Mouse (Mus musculus) right cerebral cortex, adult 2 months (tissue): Measurements from ENCODE around the gene Lin52.

Experiments
- DNase-seq, 2 experiments: peaks; one replicate each; pipeline ENCODE4 v3.0.0; 2021 to 2022; ENCODE audit warnings: low spot score in 2 of 2

The Lin52 gene

DNA sequence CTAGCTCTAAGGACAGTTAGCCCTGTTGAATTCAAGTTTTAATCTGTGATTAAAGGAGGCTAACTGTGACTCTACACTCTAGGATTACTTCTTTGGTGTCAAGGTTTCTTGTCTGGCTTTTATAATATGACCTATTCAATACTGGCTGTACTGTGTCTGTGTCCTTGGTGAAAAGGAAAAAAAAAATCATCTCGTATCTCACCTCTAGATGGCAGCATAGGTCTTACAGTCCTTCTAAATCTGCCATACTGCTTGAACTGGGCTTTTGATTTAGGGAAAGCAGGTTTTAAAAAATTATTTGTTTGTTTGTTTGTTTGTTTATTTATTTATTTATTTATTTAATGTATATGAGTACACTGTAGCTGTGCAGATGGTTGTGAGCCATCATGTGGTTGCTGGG lies 17.5 kb downstream of the Lin52 start:
- DNase-seq, result peak in 1 of 2 experiments; percentile 10

DNA sequence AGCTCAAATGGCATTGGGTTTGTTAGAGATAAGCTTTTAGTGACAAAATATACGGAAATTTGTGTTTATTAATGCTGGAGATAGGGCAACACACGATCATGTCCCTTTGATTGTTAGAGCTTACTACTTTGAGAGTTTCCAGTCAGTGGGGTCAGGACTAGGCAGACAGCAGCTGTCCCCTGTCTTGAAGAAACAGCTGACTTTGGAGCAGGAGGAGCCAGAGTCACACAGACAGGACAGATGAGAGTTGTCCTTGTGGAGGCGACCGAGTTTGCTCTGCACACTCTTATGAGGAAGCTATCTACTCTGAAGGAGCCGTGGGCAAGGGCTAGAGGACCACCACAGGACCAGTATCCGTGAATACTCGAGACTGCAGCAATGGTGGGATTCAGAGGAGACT lies 27.7 kb downstream of the Lin52 start:
- DNase-seq, result no peak

DNA sequence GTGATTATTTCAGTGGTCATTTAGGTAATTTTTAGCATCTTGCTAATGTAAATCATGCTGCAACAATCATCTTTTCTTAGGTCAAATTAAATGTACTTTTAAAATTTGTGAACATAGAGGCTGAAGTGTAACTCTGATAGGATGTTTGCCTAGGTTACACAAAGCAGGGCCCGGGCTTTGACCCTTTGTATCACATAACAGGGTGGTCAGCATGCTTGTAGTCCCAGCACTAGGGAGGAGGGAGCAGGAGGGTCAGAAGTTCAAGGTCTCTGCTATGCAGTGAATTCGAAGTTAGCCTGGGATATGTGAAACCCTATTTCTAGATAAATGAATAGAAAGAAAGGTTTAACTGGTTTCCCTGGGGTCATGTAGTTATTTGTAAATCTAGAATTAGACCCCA lies 30.0 kb downstream of the Lin52 start:
- no peak for DNase-seq

DNA sequence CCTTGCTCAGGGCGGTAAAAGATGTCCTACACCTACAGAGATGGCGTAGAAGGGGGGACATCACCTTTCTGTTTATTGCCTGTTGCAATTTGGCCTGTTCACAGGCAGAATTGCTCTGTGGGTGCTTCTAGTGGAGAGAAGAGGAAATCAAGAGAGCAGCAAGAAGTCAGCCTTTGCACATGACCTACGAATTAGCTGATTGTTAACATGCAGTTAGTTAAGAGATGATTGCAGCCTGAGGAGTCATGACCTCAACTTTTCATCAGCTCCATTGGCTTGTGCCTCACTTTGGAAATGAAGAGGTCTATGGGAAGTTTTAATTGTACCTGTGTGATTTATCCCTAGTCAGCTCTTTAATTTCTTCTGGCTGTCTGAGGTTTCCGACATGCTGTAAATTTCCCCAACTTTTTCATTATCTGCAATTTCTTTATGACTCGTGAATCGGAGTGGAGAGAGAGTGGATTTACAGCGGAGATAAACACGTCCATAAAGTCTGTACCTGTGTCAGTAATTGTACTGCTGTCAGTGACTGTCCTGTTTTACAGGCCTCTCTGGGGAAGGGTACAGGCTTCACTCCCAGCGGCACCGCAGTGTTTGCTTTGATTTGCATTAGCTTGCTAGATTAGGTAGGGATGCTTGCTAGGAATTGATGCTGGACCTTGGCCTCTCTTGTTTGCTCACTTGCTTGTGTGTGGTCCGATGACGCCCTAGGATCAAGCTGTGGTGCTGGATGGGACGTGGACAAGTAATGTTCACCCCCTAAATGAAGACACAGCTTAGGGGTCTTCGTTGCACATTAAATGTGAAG lies 31.8 kb downstream of the Lin52 start:
- no peak for DNase-seq

DNA sequence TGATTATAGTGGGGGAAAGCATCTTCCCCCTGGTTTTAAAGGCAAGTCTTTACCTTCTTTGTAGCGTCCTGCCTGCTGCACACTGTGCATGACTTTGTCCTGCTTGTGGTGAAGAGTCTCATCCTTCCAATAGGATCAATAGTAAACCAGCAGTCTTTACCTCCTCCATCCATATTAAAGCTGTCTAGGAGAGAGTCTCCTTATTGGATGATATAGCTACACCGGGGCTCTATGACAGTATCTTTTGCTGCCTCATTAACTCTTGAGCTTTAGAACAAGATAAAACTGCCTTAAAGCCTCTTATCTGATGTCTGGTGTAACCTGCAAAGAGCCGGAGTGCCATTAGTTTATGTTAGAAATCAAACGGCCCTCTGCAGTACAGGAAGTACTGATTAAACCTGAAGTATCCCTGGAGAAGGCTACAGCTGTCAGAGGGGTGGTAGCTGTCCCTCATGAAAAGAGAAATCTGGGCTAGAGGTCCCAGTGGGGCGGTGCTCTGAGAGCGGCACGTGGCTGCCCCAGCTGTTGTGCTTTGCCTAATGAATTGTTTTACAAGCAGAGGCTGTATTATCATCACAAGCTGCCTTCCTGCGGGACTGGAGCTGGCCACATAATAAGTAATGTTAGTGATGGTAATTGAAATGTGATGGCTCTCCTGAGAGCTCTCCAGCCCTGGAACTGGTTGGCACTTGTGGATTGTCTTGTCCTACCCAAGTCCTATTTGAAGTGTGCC lies 36.3 kb downstream of the Lin52 start:
- DNase-seq, result no peak

DNA sequence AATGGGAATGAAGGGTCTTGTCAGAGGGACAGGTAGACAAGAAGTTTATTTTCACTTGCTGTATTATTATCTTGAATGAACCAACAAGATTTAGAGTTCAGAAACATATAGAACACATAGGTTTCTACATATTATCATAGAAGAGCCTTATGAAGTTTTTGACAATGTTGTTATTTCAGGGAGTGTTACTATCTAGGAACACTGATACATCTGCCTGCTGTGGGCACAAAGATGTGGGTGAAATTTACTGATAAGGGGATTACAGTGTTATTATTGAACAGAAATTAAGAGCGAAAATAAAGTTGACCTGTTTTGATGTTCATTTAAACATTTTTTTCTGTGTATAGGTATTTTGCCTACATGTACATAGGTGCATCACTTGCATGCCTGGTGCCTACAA lies 45.6 kb downstream of the Lin52 start:
- DNase-seq, result no peak

DNA sequence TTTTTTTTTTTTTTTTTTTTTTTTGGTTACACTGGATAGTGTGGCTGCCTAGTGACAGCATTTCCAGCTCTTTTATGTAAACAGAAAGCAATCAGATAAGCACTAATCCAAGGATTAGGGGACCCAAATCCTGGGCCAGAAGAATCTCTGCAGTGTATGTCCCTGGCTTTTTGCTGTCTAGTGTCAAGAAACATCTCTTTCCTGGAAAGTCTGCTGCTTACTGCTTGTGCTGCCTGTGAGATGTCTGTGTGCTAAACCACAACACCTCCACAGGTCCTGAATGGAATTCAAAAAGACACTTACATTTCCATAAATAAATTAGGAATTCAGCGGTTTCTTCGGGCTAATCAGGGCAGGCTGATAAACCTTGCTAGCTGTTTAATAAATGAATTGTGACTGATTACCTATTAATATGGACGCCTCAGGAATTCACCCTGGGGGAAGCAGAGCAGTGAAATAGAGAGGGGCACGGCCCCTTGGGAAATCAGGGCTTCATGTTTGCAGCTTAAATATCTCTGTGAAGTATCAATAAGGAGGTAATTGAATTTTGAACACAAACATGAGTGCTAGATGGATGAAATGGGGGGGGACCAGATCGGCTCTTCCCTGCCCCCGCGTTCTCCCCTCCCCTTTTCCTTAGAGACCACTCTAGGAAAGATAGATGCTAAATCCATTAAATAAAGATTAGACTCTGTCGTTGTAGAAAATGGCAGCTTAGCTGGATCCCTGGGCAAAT lies 49.5 kb downstream of the Lin52 start:
- no peak for DNase-seq

DNA sequence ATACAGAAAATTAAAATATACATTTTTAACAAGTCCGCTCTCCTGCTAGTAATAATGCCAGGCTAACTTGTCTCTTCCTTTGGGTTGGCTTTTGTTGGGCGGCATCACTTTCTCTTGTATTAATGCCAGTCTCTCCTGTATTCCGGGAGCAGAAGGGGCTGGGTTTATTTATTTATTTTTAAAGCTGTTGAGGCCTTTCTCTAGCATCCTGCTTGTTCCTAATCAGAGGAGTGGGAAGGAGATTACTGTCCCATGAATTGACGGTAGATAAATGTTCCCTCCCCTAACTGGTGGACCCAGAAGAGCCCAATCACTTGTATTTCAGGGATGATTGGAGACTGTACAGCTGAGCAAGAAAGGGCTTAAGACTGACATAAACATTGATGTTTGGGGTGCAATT lies 50.1 kb downstream of the Lin52 start:
- DNase-seq, result no peak

DNA sequence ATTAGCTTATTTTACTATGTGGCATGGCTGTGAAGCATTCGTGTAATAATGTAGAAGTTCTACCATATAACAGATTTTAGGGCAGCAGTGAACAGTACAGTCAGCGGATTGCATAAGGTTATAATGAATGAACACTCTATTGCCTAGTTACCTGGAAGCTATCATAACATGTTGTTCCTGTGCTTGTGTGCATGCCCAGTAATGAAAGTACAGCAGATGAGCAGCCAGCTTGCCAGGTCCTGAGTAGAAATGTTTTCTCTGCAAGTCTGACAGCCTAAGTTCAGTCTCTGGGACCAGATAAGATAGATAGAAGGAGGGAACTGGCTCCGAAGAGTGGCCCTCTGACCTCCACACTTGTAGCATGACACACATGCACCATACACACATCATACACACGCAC lies 55.6 kb downstream of the Lin52 start:
- no peak for DNase-seq

DNA sequence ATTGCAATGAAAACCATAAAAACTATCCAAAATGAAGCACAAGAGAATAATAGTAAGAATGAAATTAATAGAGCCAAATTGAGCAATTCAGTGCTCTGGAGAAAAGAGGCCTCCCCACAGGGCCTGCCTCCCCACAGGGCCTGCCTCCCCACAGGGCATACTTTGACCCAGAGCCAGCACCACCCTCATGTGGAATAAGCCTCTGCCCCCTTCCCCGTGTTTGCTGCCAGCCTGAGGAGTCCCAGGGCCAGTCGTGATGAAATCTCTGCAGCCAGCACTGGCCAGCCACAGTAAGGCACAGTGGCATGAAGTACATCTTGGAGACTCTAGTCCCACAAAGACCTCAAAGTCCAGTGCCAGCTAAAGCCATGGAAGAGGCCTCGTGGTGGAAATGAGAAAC lies 60.8 kb downstream of the Lin52 start:
- no peak for DNase-seq

DNA sequence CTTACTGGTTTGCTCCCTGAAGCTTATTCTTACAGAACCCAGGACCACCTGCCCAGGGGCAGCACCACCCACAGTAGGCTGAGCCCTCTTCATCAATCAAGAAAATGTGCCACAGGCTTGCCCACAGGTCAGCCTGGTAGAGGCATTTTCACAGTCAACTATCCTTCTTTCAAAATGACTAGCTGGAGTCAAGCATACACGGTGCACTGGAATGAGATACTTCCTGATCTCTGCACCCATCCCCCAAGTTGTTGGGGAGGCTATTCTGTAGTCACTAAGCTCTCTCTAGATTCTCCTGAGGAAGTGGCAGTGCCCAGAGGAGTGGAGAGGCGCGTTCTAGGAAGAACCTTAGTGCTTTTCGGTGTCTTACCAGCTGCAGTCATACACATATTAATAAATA lies 64.3 kb downstream of the Lin52 start:
- no peak for DNase-seq

DNA sequence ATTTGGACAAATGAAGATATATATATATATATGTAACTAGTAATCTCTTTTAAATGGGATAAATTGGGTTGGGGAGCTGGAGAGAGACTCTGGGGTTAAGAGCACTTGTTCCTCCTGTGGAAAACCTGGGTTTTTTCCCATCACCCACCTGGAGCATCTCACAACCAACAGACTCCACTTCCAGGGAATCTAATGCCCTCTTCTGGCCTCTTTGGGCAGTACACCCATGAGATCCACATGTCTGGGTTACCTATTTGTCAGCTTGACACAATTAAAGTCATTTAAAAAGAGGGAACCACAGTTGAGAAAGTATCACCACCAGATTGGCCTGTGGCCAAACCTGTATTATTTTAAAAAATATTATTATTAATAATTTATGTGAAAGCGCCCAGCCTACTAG lies 65.4 kb downstream of the Lin52 start:
- no peak for DNase-seq

DNA sequence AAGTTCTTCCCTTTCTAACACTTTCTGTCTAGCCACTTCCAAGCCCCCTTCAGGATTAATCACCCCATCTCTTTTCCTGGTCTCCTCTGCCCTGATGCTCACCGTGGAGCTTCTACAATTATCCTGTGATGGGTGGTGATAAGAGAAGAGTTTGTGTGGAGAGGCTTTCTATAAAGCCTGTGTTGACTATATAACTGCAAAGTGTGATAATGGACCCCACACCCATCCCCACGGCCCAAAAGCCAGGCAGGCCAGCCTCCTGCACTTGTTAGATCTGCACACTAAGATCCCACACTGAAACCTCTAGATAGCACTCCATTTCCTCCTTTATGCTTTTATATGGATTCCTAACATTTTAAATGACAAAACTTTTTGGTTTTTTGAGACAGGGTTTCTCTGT lies 66.8 kb downstream of the Lin52 start:
- no peak for DNase-seq

DNA sequence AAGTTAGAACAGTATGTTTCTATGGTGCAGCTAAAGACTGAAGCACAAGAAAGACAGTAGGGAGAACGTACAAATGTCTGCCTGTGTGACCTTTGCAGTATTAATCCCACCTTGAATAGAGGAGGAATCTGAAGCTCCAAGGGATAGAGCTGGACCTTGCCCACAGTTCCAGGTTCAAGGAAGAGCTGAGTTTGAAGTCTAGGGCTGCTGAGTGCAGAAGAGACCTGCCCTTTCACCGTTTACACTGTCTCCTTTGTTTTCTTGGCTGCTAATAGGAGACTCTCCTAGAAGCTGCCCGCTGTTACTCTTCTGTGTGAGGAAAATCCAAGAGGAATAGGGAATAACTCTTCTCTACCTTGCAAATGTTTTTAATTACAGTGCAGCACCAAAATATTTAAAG lies 72.5 kb downstream of the Lin52 start:
- DNase-seq, result no peak

DNA sequence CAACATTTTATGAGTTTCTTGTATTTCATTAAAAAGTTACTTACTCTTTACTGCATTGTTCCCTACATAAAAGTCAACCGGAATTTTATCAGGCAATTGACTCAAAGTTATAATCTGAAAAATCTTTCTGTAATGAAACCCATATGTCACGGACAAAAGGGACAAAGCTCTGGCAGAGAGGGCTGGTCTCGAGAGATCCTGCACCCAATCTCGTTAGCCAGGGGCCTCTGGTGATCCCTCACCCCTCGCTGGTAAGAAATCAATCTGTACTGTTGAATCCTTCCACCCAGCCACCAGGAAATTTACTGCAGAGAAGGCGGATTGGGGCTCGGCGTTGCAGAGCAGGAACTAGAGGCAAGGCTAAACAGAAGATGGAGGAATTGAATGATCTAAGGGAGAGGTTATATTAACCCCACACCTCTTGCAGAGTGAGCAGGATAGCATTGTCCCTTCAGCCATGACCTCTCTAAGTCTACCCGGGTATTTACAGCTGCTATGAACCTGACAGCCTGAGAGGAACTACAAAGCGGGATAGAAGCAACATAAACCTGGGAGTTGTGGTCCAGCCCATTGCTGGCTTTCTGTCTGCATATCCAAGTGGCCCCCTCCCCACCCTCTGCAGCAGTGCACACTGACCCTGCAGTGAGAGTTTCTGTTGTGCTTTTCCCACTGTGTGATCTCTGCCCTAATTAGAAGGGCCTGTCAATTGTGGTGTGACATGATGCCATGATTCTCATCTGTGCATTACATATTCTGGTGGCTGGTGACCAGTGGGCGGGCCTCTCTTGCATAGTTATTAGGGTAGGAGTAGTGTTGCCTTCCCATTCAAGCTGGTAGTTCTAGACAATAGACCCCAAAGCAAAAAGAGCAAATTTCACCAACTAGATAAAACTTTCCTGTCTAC lies 73.2 kb downstream of the Lin52 start:
- DNase-seq, result no peak

DNA sequence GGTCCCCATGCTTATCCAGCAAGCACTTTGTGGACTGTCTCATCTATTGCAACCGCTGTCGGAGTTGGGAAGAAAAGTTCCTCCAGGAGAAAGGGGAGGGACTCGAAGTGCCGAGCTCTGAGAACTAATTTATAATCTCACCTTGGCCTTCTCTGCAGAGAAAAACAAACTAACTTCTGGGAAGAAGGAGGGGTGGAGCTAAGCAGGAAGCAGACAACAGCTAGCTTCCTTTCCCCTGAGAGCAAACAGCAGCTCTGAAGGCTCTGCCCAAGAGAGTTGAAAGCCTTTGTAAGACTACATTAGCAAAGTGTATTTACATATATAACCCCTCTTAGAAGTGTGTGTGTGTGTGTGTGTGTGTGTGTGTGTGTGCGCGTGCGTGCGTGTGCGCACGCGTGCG lies 74.2 kb downstream of the Lin52 start:
- no peak for DNase-seq

DNA sequence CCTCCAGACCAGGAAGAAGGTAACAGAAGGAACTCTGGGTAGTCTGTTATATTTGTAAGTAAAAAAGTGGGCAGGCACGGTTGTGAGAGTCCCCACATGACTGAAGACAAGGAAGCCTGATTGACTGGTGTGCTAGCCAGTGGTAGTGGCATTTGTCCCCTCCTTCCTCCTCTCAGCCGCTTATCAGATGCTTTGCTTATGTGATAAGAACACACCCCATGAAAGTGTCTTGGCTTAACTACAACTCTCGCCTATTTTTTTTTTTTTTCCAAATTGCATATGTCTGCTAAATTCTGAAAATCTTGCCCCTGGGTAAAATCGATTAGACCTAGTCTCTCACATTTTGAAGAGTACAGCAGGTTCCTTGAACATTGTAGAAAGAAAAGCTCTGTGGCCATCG lies 79.2 kb downstream of the Lin52 start:
- no peak for DNase-seq

DNA sequence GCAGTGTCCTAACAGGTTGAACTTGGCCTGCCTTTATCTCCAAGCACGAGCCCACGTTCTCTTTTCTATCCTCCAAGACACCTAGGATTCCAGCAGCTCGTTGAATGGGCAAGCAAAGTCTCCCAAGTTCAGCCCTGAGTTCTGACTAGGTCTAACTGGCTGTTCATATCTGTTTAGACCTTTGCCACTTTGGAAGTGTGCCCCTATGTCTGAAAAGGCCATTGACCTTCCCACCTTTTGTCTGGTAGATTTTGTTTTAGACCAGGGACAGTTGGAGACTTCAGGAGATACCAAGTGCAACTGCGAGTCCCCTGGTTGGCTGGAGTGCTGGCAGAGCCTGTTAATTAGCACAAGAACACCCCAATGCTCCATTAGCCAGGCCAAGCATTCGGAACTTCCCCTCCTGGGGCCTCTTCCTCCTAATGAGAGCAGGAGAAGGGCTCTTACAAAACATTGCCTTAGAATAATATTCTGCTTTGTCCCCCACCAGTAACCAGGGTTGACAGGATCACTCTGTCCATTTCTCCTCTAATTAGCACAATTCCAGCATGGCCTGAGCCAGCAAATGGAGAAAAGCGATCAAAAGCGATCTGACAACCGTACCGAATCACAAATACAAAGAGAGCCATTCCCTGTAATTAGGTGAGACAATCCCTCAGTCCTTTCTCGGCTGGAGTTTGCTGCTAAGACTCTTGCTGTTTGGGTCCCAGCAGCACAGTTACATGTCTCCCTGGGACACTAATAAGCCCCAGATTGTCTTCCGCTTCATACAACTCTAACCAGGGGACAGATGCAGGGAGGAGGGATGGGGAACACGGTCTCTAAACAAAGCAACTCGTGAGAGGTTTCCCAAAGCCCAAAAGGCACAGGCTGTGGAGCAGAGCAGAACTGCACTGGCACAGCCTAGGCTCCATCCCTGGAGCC lies 80.9 kb downstream of the Lin52 start:
- peak in 1 of 2 experiments; percentile 18 for DNase-seq

DNA sequence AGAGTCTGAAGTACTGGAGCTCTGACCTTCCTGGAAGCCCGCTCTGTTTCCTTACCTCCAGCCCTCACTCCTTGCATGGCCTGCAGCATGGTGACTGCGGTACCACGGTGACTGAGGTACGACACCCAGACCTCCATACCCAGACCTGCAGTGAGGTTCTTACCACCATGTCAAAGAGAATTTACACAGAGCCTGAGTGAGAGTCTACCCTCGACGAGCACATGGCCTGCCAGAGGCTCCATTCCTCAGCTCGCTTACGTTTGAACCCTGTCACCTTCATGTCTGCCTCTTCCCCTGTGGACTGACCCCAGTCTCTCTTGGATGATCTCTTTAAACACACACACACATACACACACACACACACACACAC lies 81.6 kb downstream of the Lin52 start:
- no peak for DNase-seq

DNA sequence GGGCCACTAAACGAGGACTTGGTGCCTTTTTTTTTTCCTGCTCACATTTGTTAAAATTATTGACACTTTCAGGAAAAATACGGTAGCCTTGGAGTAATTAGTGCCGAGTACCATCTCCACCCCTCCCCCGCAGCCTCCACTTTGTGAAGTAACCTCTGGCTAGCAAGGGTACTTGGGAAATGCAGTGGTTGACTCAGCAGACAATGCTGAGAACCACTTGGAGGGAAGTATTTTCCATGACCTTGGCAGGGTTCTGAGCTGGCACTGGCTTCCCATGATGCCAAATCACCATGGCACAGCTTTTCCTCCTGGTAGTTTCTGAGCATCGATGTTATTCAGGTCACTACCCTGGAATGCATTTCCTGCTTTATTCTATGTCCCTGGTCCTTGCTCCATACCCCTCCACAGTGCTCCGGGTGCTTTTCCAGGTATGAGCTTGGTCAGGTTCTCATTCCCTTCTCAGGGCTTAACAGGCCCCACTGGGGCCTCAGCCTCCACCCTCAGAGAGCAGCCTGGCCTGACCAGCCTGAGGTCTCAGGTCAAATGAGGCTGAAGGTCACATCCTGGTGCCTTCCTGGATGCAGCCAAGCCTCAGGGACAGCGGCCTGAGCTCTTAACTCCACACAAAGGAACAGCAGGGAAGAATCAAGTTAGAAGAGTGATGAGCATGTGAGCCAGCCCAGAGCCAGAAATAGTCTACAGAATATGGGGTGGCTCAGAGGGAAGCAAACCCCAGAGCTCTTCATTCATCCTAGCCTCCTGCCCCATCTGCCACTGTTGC lies 82.7 kb downstream of the Lin52 start:
- no peak for DNase-seq
